Mouse (Mus musculus) lung, postnatal 0 days (tissue): ENCODE data around the gene Ccsap.

Experiments used
- CTCF ChIP-seq: IDR thresholded peaks from 2 replicates; pipeline ENCODE4 v1.5.1; 2016; ENCODE audit warnings: antibody characterized with exemption, mild to moderate bottlenecking
- EP300 ChIP-seq: IDR thresholded peaks from 2 replicates; pipeline ENCODE4 v1.6.1; 2016; ENCODE audit warnings: antibody characterized with exemption, mild to moderate bottlenecking, control low read depth

- no peak for TF ChIP-seq CTCF
- no peak for TF ChIP-seq EP300
These were observed 43.1 kb downstream of the Ccsap start for GRCm38 (mm10) chr8:123816939-123817338.
